Mouse (Mus musculus) embryonic facial prominence, embryonic 15.5 days (tissue): ENCODE data around the gene Cyp2a5. TPM values are rescaled to one million over a fixed set of nuclear protein-coding genes. Genes with fewer than 3 reads are reported as not detected.
"Not testable (repeated sequence)": the region's sequence is repeated elsewhere in the genome, so short reads cannot be mapped to it uniquely, and the experiment has no call there.

Experiments
- ATAC-seq: fragments of 200-750 bp; cut with Nextera tagmentation; 2 replicates; pipeline ENCODE4 v1.8.0; 2017; ENCODE audit warnings: low read depth, moderate TSS enrichment; ENCODE audit not compliant: insufficient number of reproducible peaks, low FRiP score, low TSS enrichment
- H3K27ac ChIP-seq: fragments of 300-500 bp; sonication (generic); replicated peaks from 2 replicates; pipeline ENCODE4 v1.5.1; 2015; ENCODE audit warnings: mild to moderate bottlenecking, inconsistent platforms
- H3K27me3 ChIP-seq: fragments of 300-500 bp; sonication (generic); 2 replicates; pipeline ENCODE4 v1.6.1; 2015; ENCODE audit warnings: inconsistent platforms
- H3K36me3 ChIP-seq: fragments of 300-500 bp; sonication (generic); 2 replicates; pipeline ENCODE4 v1.6.1; 2015; ENCODE audit warnings: mild to moderate bottlenecking, inconsistent platforms
- H3K4me1 ChIP-seq: fragments of 300-500 bp; sonication (generic); 2 replicates; pipeline ENCODE4 v1.6.1; 2015; ENCODE audit warnings: inconsistent platforms
- H3K4me2 ChIP-seq: fragments of 300-500 bp; sonication (generic); replicated peaks from 2 replicates; pipeline ENCODE4 v1.6.1; 2015; ENCODE audit warnings: mild to moderate bottlenecking, inconsistent platforms
- H3K4me3 ChIP-seq: fragments of 300-500 bp; sonication (generic); replicated peaks from 2 replicates; pipeline ENCODE4 v1.5.1; 2015; ENCODE audit warnings: mild to moderate bottlenecking, inconsistent platforms
- H3K9ac ChIP-seq: fragments of 300-500 bp; sonication (generic); 2 replicates; pipeline ENCODE4 v1.6.1; 2015; ENCODE audit warnings: inconsistent platforms
- H3K9me3 ChIP-seq: fragments of 300-500 bp; sonication (generic); replicated peaks from 2 replicates; pipeline ENCODE4 v1.6.1; 2016; ENCODE audit warnings: inconsistent platforms
- WGBS: fragments of 180-500 bp; shearing (Covaris S2); methylation state at CpG from one replicate; pipeline ENCODE4 v1.1.7; 2015; 5-methylcytosine and 5-hydroxymethylcytosine counted together
- polyA plus RNA-seq: library from polyadenylated mRNA; unstranded; fragments of >200 nt; fragmentation: Nextera tagmentation; extraction: Ambion mirVana; gene quantifications from 2 replicates; pipeline ENCODE4 v1.2.1, GENCODE M21; 2015

The Cyp2a5 gene
- polyA plus RNA-seq, result 4.4 and 9.1 TPM in 2 replicates

- not testable (repeated sequence) for H3K4me3 ChIP-seq, H3K27me3 ChIP-seq, H3K27ac ChIP-seq, ATAC-seq, H3K9ac ChIP-seq, H3K4me2 ChIP-seq, H3K9me3 ChIP-seq, H3K4me1 ChIP-seq, H3K36me3 ChIP-seq
- WGBS, result 77% methylated on average over 3 of the region's 3 CpGs
Measured at GRCm38 (mm10) chr7:26835059-26835458, at the start of gene Cyp2a5. Cyp2a5 (plus strand) TSS chr7:26835305.

- WGBS, result 34% methylated on average over 1 of the region's 1 CpGs
- not testable (repeated sequence) for ATAC-seq, H3K4me2 ChIP-seq
Measured at GRCm38 (mm10) chr7:26786013-26786412, 49.1 kb upstream of the Cyp2a5 start.

GRCm38 (mm10) chr7:26789984-26790383 is 45.1 kb upstream of the Cyp2a5 start:
- no peaks in the 10 kb centered on the region for H3K36me3 ChIP-seq
- no peaks in the 10 kb centered on the region for H3K4me1 ChIP-seq
- 0 out of 2 replicates have a peak, but pooled peaks cover 4% of the 10 kb centered on the region for H3K9me3 ChIP-seq
- WGBS, result 83% methylated on average over 6 of the region's 6 CpGs
- no peak overlapping the region for H3K4me2 ChIP-seq
- ATAC-seq, result no peak
- H3K27ac ChIP-seq, result no peak overlapping the region
- H3K4me3 ChIP-seq, result no peak overlapping the region
- H3K9ac ChIP-seq, result no peak overlapping the region
- H3K27me3 ChIP-seq, result no peaks in the 10 kb centered on the region

More at GRCm38 (mm10) chr7:26786013-26786412, 49.1 kb upstream of the Cyp2a5 start:
- not testable (repeated sequence) for H3K9ac ChIP-seq, H3K4me1 ChIP-seq, H3K27ac ChIP-seq, H3K4me3 ChIP-seq, H3K27me3 ChIP-seq, H3K9me3 ChIP-seq, H3K36me3 ChIP-seq

GRCm38 (mm10) chr7:26800104-26800503 is 35.0 kb upstream of the Cyp2a5 start:
- H3K36me3 ChIP-seq, result no peaks in the 10 kb centered on the region
- H3K9ac ChIP-seq, result no peak overlapping the region
- no peaks in the 10 kb centered on the region for H3K27me3 ChIP-seq
- H3K4me2 ChIP-seq, result no peak overlapping the region
- no peaks in the 10 kb centered on the region for H3K9me3 ChIP-seq
- no peak for ATAC-seq
- no peak overlapping the region for H3K27ac ChIP-seq
- H3K4me3 ChIP-seq, result no peak overlapping the region
- no peaks in the 10 kb centered on the region for H3K4me1 ChIP-seq

GRCm38 (mm10) chr7:26800996-26801395 is 34.1 kb upstream of the Cyp2a5 start:
- Histone ChIP-seq H3K4me2 (no peak overlapping the region), H3K4me1 (no peaks in the 10 kb centered on the region), H3K36me3 (no peaks in the 10 kb centered on the region), H3K27ac (no peak overlapping the region), H3K9ac (no peak overlapping the region), H3K9me3 (no peaks in the 10 kb centered on the region), H3K27me3 (no peaks in the 10 kb centered on the region), H3K4me3 (no peak overlapping the region)
- no peak for ATAC-seq
- 91% methylated on average over 1 of the region's 1 CpGs for whole genome bisulfite sequencing

GRCm38 (mm10) chr7:26808592-26808991 is 26.5 kb upstream of the Cyp2a5 start, which contains the start of gene Cyp2g1:
Cyp2g1 (plus strand) TSS chr7:26808892.
- Histone ChIP-seq H3K27ac (no peak within 1 kb of the TSS), H3K9me3 (no peaks in the 10 kb centered on the region), H3K4me1 (no peaks in the 10 kb centered on the region), H3K4me3 (no peak within 1 kb of the TSS), H3K27me3 (no peaks in the 10 kb centered on the region), H3K36me3 (no peaks in the 10 kb centered on the region), H3K4me2 (no peak within 1 kb of the TSS), H3K9ac (no peak within 1 kb of the TSS)
- no peak for ATAC-seq
- 80% methylated on average over 2 of the region's 2 CpGs for WGBS

- H3K4me1 ChIP-seq, H3K27ac ChIP-seq, H3K4me3 ChIP-seq, ATAC-seq, H3K27me3 ChIP-seq, H3K9me3 ChIP-seq, H3K9ac ChIP-seq, H3K36me3 ChIP-seq, H3K4me2 ChIP-seq: not testable (repeated sequence)
- 66% methylated on average over 9 of the region's 9 CpGs for WGBS
Measured at GRCm38 (mm10) chr7:26831556-26832292, 3.4 kb upstream of the Cyp2a5 start.

GRCm38 (mm10) chr7:26832668-26833067 is 2.4 kb upstream of the Cyp2a5 start:
- H3K36me3 ChIP-seq, H3K27ac ChIP-seq, H3K9ac ChIP-seq, H3K27me3 ChIP-seq, H3K4me2 ChIP-seq, H3K4me3 ChIP-seq, ATAC-seq, H3K9me3 ChIP-seq, H3K4me1 ChIP-seq: not testable (repeated sequence)
- 62% methylated on average over 7 of the region's 7 CpGs for WGBS

GRCm38 (mm10) chr7:26843400-26843799 is 8.3 kb downstream of the Cyp2a5 start:
- not testable (repeated sequence) for H3K9me3 ChIP-seq, H3K27ac ChIP-seq, H3K27me3 ChIP-seq, H3K36me3 ChIP-seq, H3K4me3 ChIP-seq, ATAC-seq, H3K4me1 ChIP-seq, H3K4me2 ChIP-seq, H3K9ac ChIP-seq
- 80% methylated on average over 2 of the region's 2 CpGs for WGBS

GRCm38 (mm10) chr7:26850063-26850462 is 15.0 kb downstream of the Cyp2a5 start:
- H3K9ac ChIP-seq, ATAC-seq, H3K9me3 ChIP-seq, H3K27ac ChIP-seq, H3K4me1 ChIP-seq, H3K27me3 ChIP-seq, H3K4me3 ChIP-seq, H3K36me3 ChIP-seq, H3K4me2 ChIP-seq: not testable (repeated sequence)

GRCm38 (mm10) chr7:26878581-26878980 is 43.5 kb downstream of the Cyp2a5 start:
- ATAC-seq, H3K36me3 ChIP-seq, H3K4me3 ChIP-seq, H3K9me3 ChIP-seq, H3K4me1 ChIP-seq, H3K4me2 ChIP-seq, H3K9ac ChIP-seq, H3K27me3 ChIP-seq, H3K27ac ChIP-seq: not testable (repeated sequence)

- not testable (repeated sequence) for H3K27ac ChIP-seq, ATAC-seq, H3K9ac ChIP-seq, H3K4me3 ChIP-seq, H3K4me1 ChIP-seq, H3K27me3 ChIP-seq, H3K4me2 ChIP-seq, H3K9me3 ChIP-seq, H3K36me3 ChIP-seq
- 84% methylated on average over 3 of the region's 3 CpGs for WGBS
Measured at GRCm38 (mm10) chr7:26880600-26880999, 45.5 kb downstream of the Cyp2a5 start.
